Mouse (Mus musculus): ENCODE measurements around the gene Faf1. TPM values are rescaled to one million over a fixed set of nuclear protein-coding genes. Genes with fewer than 3 reads are reported as not detected.

Faf1 gene
- polyA plus RNA-seq, 1 experiment from 2014 or later: 27.5 TPM

GRCm38 (mm10) chr4:109953509-109953908 lies 277.1 kb downstream of the Faf1 start:
- Histone ChIP-seq H3K27me3 (ENCODE audit: control insufficient read depth, insufficient read depth, low read length) (no peaks in the 10 kb centered on the region), H3K4me2 (ENCODE audit: low read length) (no peak overlapping the region), H3K4me1 (ENCODE audit: control insufficient read depth in 2 of 2, insufficient read depth in 2 of 2, low read length in 2 of 2) (no peaks in the 10 kb centered on the region), H3K9me3 (ENCODE audit: control insufficient read depth, low read length) (no peaks in the 10 kb centered on the region), H3K4me3 (ENCODE audit: control insufficient read depth in 1 of 2, insufficient read depth in 1 of 2, low read depth in 1 of 2, low read length in 2 of 2) (no peak overlapping the region), H3K9ac (ENCODE audit: low read length) (no peak overlapping the region), H3K27ac (replicated peaks in 1 of 2; ENCODE audit: control insufficient read depth in 1 of 2, insufficient read depth in 1 of 2, low read depth in 2 of 2, low read length in 2 of 2) (no peak overlapping the region), H3K36me3 (ENCODE audit: control insufficient read depth, insufficient read depth, low read length) (no peaks in the 10 kb centered on the region)
- 86% methylated on average over 1 of the region's 1 CpGs for WGBS
- no peak for ATAC-seq (ENCODE audit: insufficient number of reproducible peaks, insufficient read depth, low FRiP score, low read depth)

DNA sequence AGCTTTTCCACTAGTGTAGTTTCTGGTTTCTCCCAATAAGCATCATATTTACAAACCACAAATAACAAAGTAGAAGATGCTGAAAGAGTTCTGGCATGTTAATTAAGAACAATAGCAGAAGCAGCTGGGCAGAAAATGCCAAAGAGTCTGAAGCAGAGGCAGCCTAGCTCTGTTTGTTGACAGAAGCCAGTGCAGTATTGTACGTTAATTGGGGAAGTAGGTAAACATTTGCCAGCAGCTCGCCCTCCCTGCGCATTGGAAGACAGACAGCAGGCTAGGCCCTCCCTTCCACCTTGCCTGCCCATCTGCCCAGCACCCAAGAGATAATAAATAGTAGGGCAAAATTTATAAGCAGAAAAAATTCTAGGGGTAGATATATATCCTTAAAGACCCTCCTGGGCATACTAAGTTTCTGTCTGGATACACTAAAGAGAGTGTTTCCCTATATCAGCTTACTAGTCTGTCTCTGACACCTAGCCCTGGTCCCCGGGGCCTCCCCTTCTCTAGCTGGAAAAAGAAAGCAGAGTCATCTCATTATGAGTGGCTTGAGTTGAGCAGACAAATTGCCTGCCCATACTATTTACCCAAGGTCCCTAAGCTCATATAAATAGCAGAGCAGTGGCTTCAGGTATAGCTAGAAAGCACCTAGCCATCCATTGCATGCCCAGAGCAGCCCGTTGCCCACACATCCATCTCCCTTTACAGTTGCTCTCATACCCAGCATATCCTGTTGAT lies 284.0 kb downstream of the Faf1 start:
- 76% methylated on average over 5 of the region's 5 CpGs for WGBS
- H3K4me2 ChIP-seq (ENCODE audit: low read length): no peak overlapping the region
- no peaks in the 10 kb centered on the region for H3K27me3 ChIP-seq (ENCODE audit: control insufficient read depth, insufficient read depth, low read length)
- H3K4me3 ChIP-seq (ENCODE audit: control insufficient read depth in 1 of 2, insufficient read depth in 1 of 2, low read depth in 1 of 2, low read length in 2 of 2): no peak overlapping the region
- no peak overlapping the region for H3K9ac ChIP-seq (ENCODE audit: low read length)
- H3K9me3 ChIP-seq (ENCODE audit: control insufficient read depth, low read length): no peaks in the 10 kb centered on the region
- no peaks in the 10 kb centered on the region for H3K4me1 ChIP-seq (ENCODE audit: control insufficient read depth in 2 of 2, insufficient read depth in 2 of 2, low read length in 2 of 2)
- no peak for ATAC-seq (ENCODE audit: insufficient number of reproducible peaks, insufficient read depth, low FRiP score, low read depth)
- no peak overlapping the region for H3K27ac ChIP-seq (replicated peaks in 1 of 2; ENCODE audit: control insufficient read depth in 1 of 2, insufficient read depth in 1 of 2, low read depth in 2 of 2, low read length in 2 of 2)
- H3K36me3 ChIP-seq (ENCODE audit: control insufficient read depth, insufficient read depth, low read length): peaks cover 18% of the 10 kb centered on the region

- Histone ChIP-seq H3K27ac (replicated peaks in 1 of 2; ENCODE audit: control insufficient read depth in 1 of 2, insufficient read depth in 1 of 2, low read depth in 2 of 2, low read length in 2 of 2) (no peak overlapping the region), H3K4me2 (ENCODE audit: low read length) (no peak overlapping the region), H3K27me3 (ENCODE audit: control insufficient read depth, insufficient read depth, low read length) (no peaks in the 10 kb centered on the region), H3K4me3 (ENCODE audit: control insufficient read depth in 1 of 2, insufficient read depth in 1 of 2, low read depth in 1 of 2, low read length in 2 of 2) (no peak overlapping the region), H3K9me3 (ENCODE audit: control insufficient read depth, low read length) (no peaks in the 10 kb centered on the region), H3K9ac (ENCODE audit: low read length) (no peak overlapping the region), H3K36me3 (ENCODE audit: control insufficient read depth, insufficient read depth, low read length) (peaks cover 18% of the 10 kb centered on the region), H3K4me1 (ENCODE audit: control insufficient read depth in 2 of 2, insufficient read depth in 2 of 2, low read length in 2 of 2) (no peaks in the 10 kb centered on the region)
- no peak for ATAC-seq (ENCODE audit: insufficient number of reproducible peaks, insufficient read depth, low FRiP score, low read depth)
- WGBS: 73% methylated on average over 5 of the region's 5 CpGs
Observed at GRCm38 (mm10) chr4:109963570-109964279, 287.3 kb downstream of the Faf1 start.

GRCm38 (mm10) chr4:109969561-109969960 lies 293.2 kb downstream of the Faf1 start:
- no peak for ATAC-seq (ENCODE audit: insufficient number of reproducible peaks, insufficient read depth, low FRiP score, low read depth)
- Histone ChIP-seq H3K36me3 (ENCODE audit: control insufficient read depth, insufficient read depth, low read length) (no peaks in the 10 kb centered on the region), H3K27ac (replicated peaks in 1 of 2; ENCODE audit: control insufficient read depth in 1 of 2, insufficient read depth in 1 of 2, low read depth in 2 of 2, low read length in 2 of 2) (no peak overlapping the region), H3K27me3 (ENCODE audit: control insufficient read depth, insufficient read depth, low read length) (peaks cover 44% of the 10 kb centered on the region), H3K4me3 (ENCODE audit: control insufficient read depth in 1 of 2, insufficient read depth in 1 of 2, low read depth in 1 of 2, low read length in 2 of 2) (no peak overlapping the region), H3K4me1 (ENCODE audit: control insufficient read depth in 2 of 2, insufficient read depth in 2 of 2, low read length in 2 of 2) (peaks cover 0 to under 1% of the 10 kb centered on the region in 2 experiments; a peak in 1 of 4 replicates), H3K9me3 (ENCODE audit: control insufficient read depth, low read length) (no peaks in the 10 kb centered on the region), H3K4me2 (ENCODE audit: low read length) (no peak overlapping the region), H3K9ac (ENCODE audit: low read length) (no peak overlapping the region)
- 79% methylated on average over 5 of the region's 5 CpGs for WGBS

- Histone ChIP-seq H3K4me2 (ENCODE audit: low read length) (0 out of 2 replicates have a peak overlapping the region, but pooled peaks have one; percentile 43), H3K9me3 (ENCODE audit: control insufficient read depth, low read length) (no peaks in the 10 kb centered on the region; the same call in 1 of the 2 replicates), H3K27ac (replicated peaks in 1 of 2; ENCODE audit: control insufficient read depth in 1 of 2, insufficient read depth in 1 of 2, low read depth in 2 of 2, low read length in 2 of 2) (no peak overlapping the region), H3K9ac (ENCODE audit: low read length) (no peak overlapping the region), H3K27me3 (ENCODE audit: control insufficient read depth, insufficient read depth, low read length) (peaks cover 89% of the 10 kb centered on the region), H3K4me3 (ENCODE audit: control insufficient read depth in 1 of 2, insufficient read depth in 1 of 2, low read depth in 1 of 2, low read length in 2 of 2) (peak overlapping the region in 1 of 2 experiments; percentile 18; a peak in 2 of 4 replicates), H3K4me1 (ENCODE audit: control insufficient read depth in 2 of 2, insufficient read depth in 2 of 2, low read length in 2 of 2) (peaks cover 2 to 11% of the 10 kb centered on the region in 2 experiments; a peak in 2 of 4 replicates), H3K36me3 (ENCODE audit: control insufficient read depth, insufficient read depth, low read length) (no peaks in the 10 kb centered on the region)
- ATAC-seq (ENCODE audit: insufficient number of reproducible peaks, insufficient read depth, low FRiP score, low read depth): no peak
- 4% methylated on average over 20 of the region's 20 CpGs for WGBS
Observed at GRCm38 (mm10) chr4:109973991-109974654, 297.7 kb downstream of the Faf1 start.

DNA sequence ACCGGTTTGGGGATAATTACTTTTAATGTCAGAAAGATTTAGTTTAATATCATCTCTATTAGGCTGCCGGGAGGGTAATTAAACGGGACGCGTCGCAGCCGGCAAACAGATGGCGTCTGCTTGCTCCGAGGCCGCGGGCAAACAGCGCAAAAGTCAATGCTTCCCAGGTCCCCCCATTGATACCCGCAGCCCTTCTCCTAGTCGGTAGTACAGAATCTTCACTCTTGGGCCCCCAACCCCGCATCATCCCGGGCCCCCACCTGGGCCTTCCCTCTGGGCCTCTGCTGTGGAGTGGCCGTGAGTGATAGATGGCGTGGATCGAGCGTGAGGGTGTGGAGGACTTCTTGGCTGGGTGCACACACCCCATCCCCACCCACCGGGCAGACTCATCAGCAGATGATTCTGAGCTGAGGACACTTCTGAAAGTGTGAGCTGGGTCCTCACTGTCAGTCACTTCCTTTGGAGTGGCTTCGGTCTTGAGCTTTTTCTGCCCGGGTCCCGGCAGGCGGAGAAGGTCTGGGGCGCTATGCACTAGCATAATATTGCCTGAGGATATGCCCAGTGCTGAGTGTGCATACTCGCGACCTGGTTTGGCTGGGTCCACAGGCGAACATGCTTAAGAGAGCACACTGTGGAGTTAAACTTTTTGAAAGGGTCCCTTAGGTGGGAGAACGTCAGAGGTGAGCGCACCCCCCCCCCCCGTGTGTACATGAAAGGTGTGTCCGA lies 298.4 kb downstream of the Faf1 start:
- Histone ChIP-seq H3K4me2 (ENCODE audit: low read length) (peak overlapping the region; percentile 43), H3K9ac (ENCODE audit: low read length) (no peak overlapping the region), H3K9me3 (ENCODE audit: control insufficient read depth, low read length) (no peaks in the 10 kb centered on the region; the same call in 1 of the 2 replicates), H3K27ac (replicated peaks in 1 of 2; ENCODE audit: control insufficient read depth in 1 of 2, insufficient read depth in 1 of 2, low read depth in 2 of 2, low read length in 2 of 2) (no peak overlapping the region), H3K4me1 (ENCODE audit: control insufficient read depth in 2 of 2, insufficient read depth in 2 of 2, low read length in 2 of 2) (peaks cover 2 to 13% of the 10 kb centered on the region in 2 experiments; a peak in 2 of 4 replicates), H3K4me3 (ENCODE audit: control insufficient read depth in 1 of 2, insufficient read depth in 1 of 2, low read depth in 1 of 2, low read length in 2 of 2) (peak overlapping the region in 1 of 2 experiments; percentile 18; a peak in 2 of 4 replicates), H3K27me3 (ENCODE audit: control insufficient read depth, insufficient read depth, low read length) (peaks cover 94% of the 10 kb centered on the region), H3K36me3 (ENCODE audit: control insufficient read depth, insufficient read depth, low read length) (no peaks in the 10 kb centered on the region)
- no peak for ATAC-seq (ENCODE audit: insufficient number of reproducible peaks, insufficient read depth, low FRiP score, low read depth)
- WGBS: 2% methylated on average over 33 of the region's 33 CpGs

Measured in heart, embryonic 14.5 days (tissue).